Mouse (Mus musculus) limb, embryonic 11.5 days (tissue): Measurements from ENCODE around the gene Fxyd3. TPM values are rescaled to one million over a fixed set of nuclear protein-coding genes. Genes with fewer than 3 reads are reported as not detected.
A peak's percentile ranks its signal among the peaks of the same experiment; 100 is the strongest.

Source experiments
- ATAC-seq: fragments of 200-750 bp; cut with Nextera tagmentation; 2 replicates; pipeline ENCODE4 v1.8.0; 2017; ENCODE audit warnings: low read depth; ENCODE audit not compliant: insufficient number of reproducible peaks, low FRiP score, low TSS enrichment
- DNase-seq: peaks from one replicate; pipeline ENCODE4 v3.0.0-alpha.2; 2015; ENCODE audit warnings: low spot score
- H3K27ac ChIP-seq: fragments of 300-500 bp; sonication (generic); replicated peaks from 2 replicates; pipeline ENCODE4 v1.5.1; 2014; ENCODE audit warnings: low read depth, mild to moderate bottlenecking, low read length
- H3K27me3 ChIP-seq: fragments of 300-500 bp; sonication (generic); 2 replicates; pipeline ENCODE4 v1.6.1; 2014; ENCODE audit warnings: mild to moderate bottlenecking, low read length, mixed read lengths; ENCODE audit not compliant: control insufficient read depth, insufficient read depth
- H3K36me3 ChIP-seq: fragments of 300-500 bp; sonication (generic); 2 replicates; pipeline ENCODE4 v1.6.1; 2014; ENCODE audit warnings: mild to moderate bottlenecking, low read length, moderate library complexity, mixed read lengths; ENCODE audit not compliant: control insufficient read depth, insufficient read depth
- H3K4me1 ChIP-seq: fragments of 300-500 bp; sonication (generic); 2 replicates; pipeline ENCODE4 v1.6.1; 2014; ENCODE audit warnings: low read length, mixed read lengths; ENCODE audit not compliant: control insufficient read depth, insufficient read depth
- H3K4me2 ChIP-seq: fragments of 300-500 bp; sonication (generic); 2 replicates; pipeline ENCODE4 v1.6.1; 2014; ENCODE audit warnings: low read depth, mild to moderate bottlenecking, moderate library complexity; ENCODE audit not compliant: severe bottlenecking
- H3K4me3 ChIP-seq: fragments of 300-500 bp; sonication (generic); 2 replicates; pipeline ENCODE4 v1.5.1; 2014; ENCODE audit warnings: low read depth, low read length
- H3K9ac ChIP-seq: fragments of 300-500 bp; sonication (generic); 2 replicates; pipeline ENCODE4 v1.6.1; 2014; ENCODE audit warnings: mild to moderate bottlenecking, low read length
- H3K9me3 ChIP-seq: fragments of 300-500 bp; sonication (generic); 2 replicates; pipeline ENCODE4 v1.6.1; 2016; ENCODE audit warnings: low read length; ENCODE audit not compliant: control insufficient read depth
- WGBS: fragments of 180-500 bp; shearing (Covaris S2); extraction: QIAGEN DNeasy Blood & Tissue Kit; methylation state at CpG from one replicate; pipeline ENCODE4 v1.1.7; 2014; 5-methylcytosine and 5-hydroxymethylcytosine counted together
- polyA plus RNA-seq: library from polyadenylated mRNA; unstranded; fragments of >200 nt; fragmentation: Nextera tagmentation; extraction: Ambion mirVana; gene quantifications from 2 replicates; pipeline ENCODE4 v1.2.1, GENCODE M21; 2014

Fxyd3 gene
- polyA plus RNA-seq, 1 experiment from 2014 or later = 17.5 TPM

GRCm38 (mm10) chr7:31096892-31097564 is 20.5 kb upstream of the Fxyd3 start:
- H3K4me2 ChIP-seq = no peak overlapping the region
- H3K4me1 ChIP-seq = no peaks in the 10 kb centered on the region
- 75% methylated on average over 9 of the region's 9 CpGs for WGBS
- no peak for ATAC-seq
- H3K9ac ChIP-seq = no peak overlapping the region
- no peak for DNase-seq
- H3K4me3 ChIP-seq = no peak overlapping the region
- H3K27ac ChIP-seq = no peak overlapping the region
- H3K27me3 ChIP-seq = no peaks in the 10 kb centered on the region
- H3K36me3 ChIP-seq = no peaks in the 10 kb centered on the region
- no peaks in the 10 kb centered on the region for H3K9me3 ChIP-seq

- H3K36me3 ChIP-seq = no peaks in the 10 kb centered on the region
- H3K27me3 ChIP-seq = no peaks in the 10 kb centered on the region
- no peak overlapping the region for H3K9ac ChIP-seq
- ATAC-seq (no peak), DNase-seq (no peak)
- H3K9me3 ChIP-seq = no peaks in the 10 kb centered on the region
- no peak overlapping the region for H3K4me2 ChIP-seq
- no peaks in the 10 kb centered on the region for H3K4me1 ChIP-seq
- no peak overlapping the region for H3K4me3 ChIP-seq
- no peak overlapping the region for H3K27ac ChIP-seq
- 22% methylated on average over 12 of the region's 12 CpGs for WGBS
Measured at GRCm38 (mm10) chr7:31094774-31095501, 18.4 kb upstream of the Fxyd3 start.

- Histone ChIP-seq H3K4me2 (no peak overlapping the region), H3K36me3 (no peaks in the 10 kb centered on the region), H3K4me3 (no peak overlapping the region), H3K27ac (no peak overlapping the region), H3K4me1 (no peaks in the 10 kb centered on the region), H3K9ac (no peak overlapping the region), H3K27me3 (no peaks in the 10 kb centered on the region), H3K9me3 (no peaks in the 10 kb centered on the region; the same call in 1 of the 2 replicates)
- 84% methylated on average over 2 of the region's 2 CpGs for WGBS
- ATAC-seq (no peak), DNase-seq (no peak)
Measured at GRCm38 (mm10) chr7:31089721-31090120, 13.2 kb upstream of the Fxyd3 start.

- Histone ChIP-seq H3K27ac (no peak overlapping the region), H3K9ac (no peak overlapping the region), H3K4me2 (no peak overlapping the region), H3K4me3 (no peak overlapping the region), H3K36me3 (no peaks in the 10 kb centered on the region), H3K27me3 (no peaks in the 10 kb centered on the region), H3K9me3 (no peaks in the 10 kb centered on the region; the same call in 1 of the 2 replicates), H3K4me1 (no peaks in the 10 kb centered on the region)
- ATAC-seq (no peak), DNase-seq (no peak)
- WGBS = 83% methylated on average over 3 of the region's 3 CpGs
Measured at GRCm38 (mm10) chr7:31088206-31088605, 11.7 kb upstream of the Fxyd3 start.

- Histone ChIP-seq H3K36me3 (no peaks in the 10 kb centered on the region), H3K9ac (no peak overlapping the region), H3K9me3 (no peaks in the 10 kb centered on the region; the same call in 1 of the 2 replicates), H3K4me2 (no peak overlapping the region), H3K4me1 (no peaks in the 10 kb centered on the region), H3K4me3 (no peak overlapping the region), H3K27me3 (no peaks in the 10 kb centered on the region), H3K27ac (no peak overlapping the region)
- ATAC-seq (no peak), DNase-seq (no peak)
- WGBS = 66% methylated on average over 2 of the region's 2 CpGs
Measured at GRCm38 (mm10) chr7:31087262-31087661, 10.8 kb upstream of the Fxyd3 start.

GRCm38 (mm10) chr7:31086175-31086755 is 9.8 kb upstream of the Fxyd3 start:
- Histone ChIP-seq H3K27ac (no peak overlapping the region), H3K4me2 (no peak overlapping the region), H3K4me1 (no peaks in the 10 kb centered on the region), H3K27me3 (no peaks in the 10 kb centered on the region), H3K4me3 (no peak overlapping the region), H3K36me3 (no peaks in the 10 kb centered on the region), H3K9me3 (no peaks in the 10 kb centered on the region; the same call in 1 of the 2 replicates), H3K9ac (no peak overlapping the region)
- DNase-seq = no peak
- no peak for ATAC-seq
- 90% methylated on average over 9 of the region's 9 CpGs for WGBS

- H3K4me3 ChIP-seq = no peak overlapping the region
- DNase-seq = peak; percentile 37
- peak overlapping the region; percentile 25; the same call in 1 of the 2 replicates for H3K27ac ChIP-seq
- peaks cover 3% of the 10 kb centered on the region; the same call in 1 of the 2 replicates for H3K9me3 ChIP-seq
- no peaks in the 10 kb centered on the region for H3K27me3 ChIP-seq
- 72% methylated on average over 3 of the region's 3 CpGs for WGBS
- H3K36me3 ChIP-seq = no peaks in the 10 kb centered on the region
- H3K9ac ChIP-seq = no peak overlapping the region
- no peaks in the 10 kb centered on the region for H3K4me1 ChIP-seq
- no peak overlapping the region for H3K4me2 ChIP-seq
- no peak for ATAC-seq
Measured at GRCm38 (mm10) chr7:31085171-31085570, 8.7 kb upstream of the Fxyd3 start.

- Histone ChIP-seq H3K9ac (no peak overlapping the region), H3K27me3 (no peaks in the 10 kb centered on the region), H3K4me1 (no peaks in the 10 kb centered on the region), H3K36me3 (no peaks in the 10 kb centered on the region), H3K27ac (no peak overlapping the region), H3K9me3 (peaks cover 3% of the 10 kb centered on the region; the same call in 1 of the 2 replicates), H3K4me2 (no peak overlapping the region), H3K4me3 (no peak overlapping the region)
- WGBS = 63% methylated on average over 9 of the region's 9 CpGs
- ATAC-seq (no peak), DNase-seq (no peak)
Measured at GRCm38 (mm10) chr7:31084140-31084539, 7.6 kb upstream of the Fxyd3 start.
